Mouse (Mus musculus) right cerebral cortex, postnatal 10 days (tissue): ENCODE results near the gene Slc45a1.

ENCODE experiments used
- DNase-seq, 2 experiments: peaks; one replicate each; pipeline ENCODE4 v3.0.0; 2021; ENCODE audit warnings: low spot score in 2 of 2

Slc45a1 gene

GRCm38 (mm10) chr4:150651390-150652277, at the start of gene Slc45a1:
Slc45a1 (minus strand) TSS chr4:150652174.
- peak; percentile 70 to 73 for DNase-seq

GRCm38 (mm10) chr4:150700849-150701248, 48.9 kb upstream of the Slc45a1 start:
- DNase-seq, result no peak

GRCm38 (mm10) chr4:150694434-150695108, 42.6 kb upstream of the Slc45a1 start:
- DNase-seq, result no peak

GRCm38 (mm10) chr4:150692861-150693403, 41.0 kb upstream of the Slc45a1 start:
- no peak for DNase-seq

- DNase-seq, result no peak
Measured at GRCm38 (mm10) chr4:150690759-150691158, 38.8 kb upstream of the Slc45a1 start.

- DNase-seq, result no peak
Measured at GRCm38 (mm10) chr4:150689553-150689952, 37.6 kb upstream of the Slc45a1 start.

GRCm38 (mm10) chr4:150687126-150687753, 35.3 kb upstream of the Slc45a1 start:
- no peak for DNase-seq

- no peak for DNase-seq
Measured at GRCm38 (mm10) chr4:150686538-150686937, 34.6 kb upstream of the Slc45a1 start.

GRCm38 (mm10) chr4:150685778-150686493, 34.0 kb upstream of the Slc45a1 start:
- DNase-seq, result no peak

- no peak for DNase-seq
Measured at GRCm38 (mm10) chr4:150685043-150685777, 33.2 kb upstream of the Slc45a1 start.

- DNase-seq, result no peak
Measured at GRCm38 (mm10) chr4:150680373-150680772, 28.4 kb upstream of the Slc45a1 start.

GRCm38 (mm10) chr4:150678789-150679188, 26.8 kb upstream of the Slc45a1 start:
- no peak for DNase-seq

- DNase-seq, result no peak
Measured at GRCm38 (mm10) chr4:150677846-150678224, 25.9 kb upstream of the Slc45a1 start.

- no peak for DNase-seq
Measured at GRCm38 (mm10) chr4:150677126-150677845, 25.3 kb upstream of the Slc45a1 start.

- no peak for DNase-seq
Measured at GRCm38 (mm10) chr4:150676029-150676428, 24.1 kb upstream of the Slc45a1 start.

- no peak for DNase-seq
Measured at GRCm38 (mm10) chr4:150675274-150675673, 23.3 kb upstream of the Slc45a1 start.

GRCm38 (mm10) chr4:150665806-150666205, 13.8 kb upstream of the Slc45a1 start:
- DNase-seq, result no peak

- no peak for DNase-seq
Measured at GRCm38 (mm10) chr4:150664726-150665125, 12.8 kb upstream of the Slc45a1 start.

- no peak for DNase-seq
Measured at GRCm38 (mm10) chr4:150663192-150663591, 11.2 kb upstream of the Slc45a1 start.

- DNase-seq, result no peak
Measured at GRCm38 (mm10) chr4:150661886-150662285, 9.9 kb upstream of the Slc45a1 start.
